Mouse (Mus musculus): Measurements from ENCODE around the gene Slc9b2.

DNA sequence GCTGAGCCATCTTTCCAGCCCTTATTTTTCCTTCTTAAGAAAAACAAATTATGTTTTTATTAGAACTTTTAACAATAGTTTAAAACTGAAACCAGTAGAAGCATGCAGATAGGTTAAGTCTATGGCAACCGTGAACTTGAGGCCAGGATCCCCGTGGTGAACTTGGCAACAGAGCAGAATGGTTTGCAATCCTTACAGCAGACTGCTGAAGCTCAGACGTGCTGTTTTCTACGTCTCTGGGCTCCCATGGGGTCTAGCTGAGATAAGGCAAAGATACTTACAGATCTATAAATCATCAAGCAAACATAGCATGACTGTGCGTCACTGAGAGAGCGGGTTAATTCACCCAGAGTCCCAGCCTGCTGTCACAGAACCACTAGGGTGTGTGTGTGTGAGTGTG lies 7.4 kb upstream of the Slc9b2 start:
- TF ChIP-seq FLI1 (IDR thresholded peaks at IDR 0.05; ENCODE audit: low read length), result no peak
- TF ChIP-seq GATA1 (IDR thresholded peaks at IDR 0.05; ENCODE audit: borderline replicate concordance, low read length), result no peak
